Mouse (Mus musculus) lung, postnatal 0 days (tissue): ENCODE measurements around the gene Dmrt1.
A peak's percentile ranks its signal among the peaks of the same experiment; 100 is the strongest.

ENCODE experiments used
- CTCF ChIP-seq: IDR thresholded peaks from 2 replicates; pipeline ENCODE4 v1.5.1; 2016; ENCODE audit warnings: antibody characterized with exemption, mild to moderate bottlenecking
- EP300 ChIP-seq: IDR thresholded peaks from 2 replicates; pipeline ENCODE4 v1.6.1; 2016; ENCODE audit warnings: antibody characterized with exemption, mild to moderate bottlenecking, control low read depth

GRCm38 (mm10) chr19:25628490-25628889 is 123.1 kb downstream of the Dmrt1 start:
- TF ChIP-seq CTCF (peak; percentile 94), EP300 (no peak)
